Mouse (Mus musculus) megakaryocyte, embryonic 14.5 days (primary cell): Measurements from ENCODE around the gene Tns4.

ENCODE experiments used
- FLI1 ChIP-seq: IDR thresholded peaks from 2 replicates; pipeline ENCODE4 v1.6.1; 2012; ENCODE audit warnings: low read length, inconsistent platforms, mixed read lengths
- GATA1 ChIP-seq: IDR thresholded peaks from 3 replicates; pipeline ENCODE4 v1.6.1; 2012; ENCODE audit warnings: mixed read lengths, low read length, inconsistent platforms, borderline replicate concordance

DNA sequence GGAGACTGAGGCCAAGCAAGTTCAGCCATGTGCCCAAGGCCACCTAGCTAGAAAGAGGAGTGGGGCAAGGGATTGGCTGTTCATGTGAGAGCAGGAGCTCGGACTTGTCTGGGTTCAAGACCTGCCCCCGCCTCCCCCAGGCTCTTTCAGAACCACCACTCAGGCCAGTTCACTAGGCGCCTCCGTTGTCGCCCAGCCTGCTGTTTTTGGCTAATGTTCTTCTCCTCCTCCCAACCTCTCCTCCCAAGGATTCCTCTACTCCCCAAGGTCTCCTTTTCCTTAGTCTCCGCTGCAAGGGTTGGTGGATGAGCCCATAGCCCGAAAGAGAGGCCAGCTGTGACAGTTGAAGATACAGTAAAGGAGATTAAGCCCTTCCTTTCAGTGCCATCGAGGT lies 45.9 kb upstream of the Tns4 start:
- TF ChIP-seq GATA1, result no peak
- TF ChIP-seq FLI1, result no peak
